ENCODE assay signal across 17 mouse cellular contexts in the genomic region with DNA sequence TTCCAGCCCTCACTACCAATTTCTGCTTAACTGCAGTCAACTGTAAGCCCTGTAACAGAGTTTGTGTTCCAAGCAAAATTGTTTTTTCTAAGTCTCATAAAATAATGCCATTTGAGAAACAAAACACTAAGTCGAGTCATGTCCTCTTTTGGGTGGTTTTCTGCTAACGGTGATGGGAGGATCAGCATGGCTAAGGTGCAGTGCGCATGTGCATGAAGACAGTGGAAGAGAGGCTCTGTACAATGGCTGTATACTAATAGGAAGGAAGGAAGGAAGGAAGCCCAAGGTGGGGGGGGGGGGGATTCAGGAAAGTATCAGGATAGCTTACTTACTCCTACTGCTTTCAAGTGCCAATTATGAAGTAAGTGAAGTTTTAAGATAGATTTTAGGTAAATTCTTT. TPM values are rescaled to one million over a fixed set of nuclear protein-coding genes. Genes with fewer than 3 reads are reported as not detected.
"Had no signal": no experiment of that assay in that cellular context is flagged by ENCODE, and none has a peak within 500 bp of the region (broad histone marks: within the 10 kb centered on the region; RNA-seq: fewer than 3 reads in every experiment).

No protein-coding gene starts in this region.

- H3K27me3 ChIP-seq: limb, embryonic 12.5 days; liver, embryonic 13.5 days; megakaryocyte, embryonic 14.5 days; midbrain, embryonic 15.5 days; neural tube, embryonic 12.5 days had no signal

- H3K4me3 ChIP-seq: layer of hippocampus, adult 2 months; limb, embryonic 12.5 days; liver, embryonic 13.5 days; megakaryocyte, embryonic 14.5 days; midbrain, embryonic 15.5 days; neural tube, embryonic 12.5 days had no signal

- H3K4me1 ChIP-seq: limb, embryonic 12.5 days; liver, embryonic 13.5 days; midbrain, embryonic 15.5 days; neural tube, embryonic 12.5 days had no signal

- H3K4me2 ChIP-seq: limb, embryonic 12.5 days; liver, embryonic 13.5 days; midbrain, embryonic 11.5 days; midbrain, embryonic 15.5 days; neural tube, embryonic 12.5 days had no signal

- H3K27ac ChIP-seq: layer of hippocampus, adult 2 months; limb, embryonic 12.5 days; liver, embryonic 13.5 days; macrophage; midbrain, embryonic 15.5 days; neural tube, embryonic 12.5 days had no signal

- ATAC-seq: intestine, embryonic 16.5 days; liver, postnatal 0 days; midbrain, embryonic 15.5 days had no signal

- H3K9ac ChIP-seq: limb, embryonic 12.5 days; liver, embryonic 13.5 days; liver, postnatal 0 days; midbrain, embryonic 15.5 days; neural tube, embryonic 12.5 days had no signal

- H3K9me3 ChIP-seq: limb, embryonic 12.5 days; liver, embryonic 13.5 days; megakaryocyte, embryonic 14.5 days; midbrain, embryonic 15.5 days; neural tube, embryonic 12.5 days had no signal

- DNase-seq: liver; liver, embryonic 13.5 days; liver, postnatal 0 days; retina, postnatal 1 day; right cerebral cortex, postnatal 4 days; spleen, adult 18-20 months; thymus, adult 18-20 months; thymus, postnatal 14 days had no signal

RNA-seq across cellular contexts. Expression of gene Htr2b, which starts 2.4 kb away (rescaled TPM):
- polyA plus RNA-seq: liver, postnatal 0 days had no signal

RNA-seq across cellular contexts. Expression of gene Gm21972, which starts 19.3 kb away (rescaled TPM):
- polyA plus RNA-seq: intestine, embryonic 16.5 days; liver, postnatal 0 days; neural tube, embryonic 12.5 days; stomach, embryonic 14.5 days had no signal
